ENCODE assay signal across 8 mouse cellular contexts in the genomic region with DNA sequence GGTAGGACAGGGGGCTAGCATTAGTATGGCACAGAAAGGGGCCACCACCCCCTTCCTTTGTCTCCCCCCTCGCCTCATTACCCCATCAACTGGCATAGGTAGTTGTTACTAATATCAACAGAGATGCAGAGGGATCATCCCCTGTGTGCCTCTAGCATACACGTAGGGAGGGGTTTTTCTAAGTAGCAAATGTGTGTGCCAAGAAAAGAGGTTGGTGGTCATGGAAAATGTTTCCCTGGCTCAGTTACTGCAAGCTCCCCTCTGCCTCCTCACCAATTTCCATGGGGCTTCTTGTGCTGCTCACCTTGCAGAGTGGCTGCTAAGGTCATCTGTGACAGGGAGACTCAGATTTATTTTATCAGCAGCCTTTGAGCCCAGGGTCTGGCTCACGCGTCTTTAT. TPM values are rescaled to one million over a fixed set of nuclear protein-coding genes. Genes with fewer than 3 reads are reported as not detected.
DNase-seq lines count a peak whose midpoint lies in the region; ATAC-seq and TF ChIP-seq lines count a peak whose summit lies in the region.

No protein-coding gene starts in this region.

- no peaks in the 10 kb centered on the region for H3K9me3 ChIP-seq in forebrain, embryonic 11.5 days (ENCODE audit: control insufficient read depth, low read length)
- no peaks in the 10 kb centered on the region for H3K9me3 ChIP-seq in kidney, postnatal 0 days (replicated peaks; ENCODE audit: low read length)
- H3K9me3 ChIP-seq in neural tube, embryonic 14.5 days (ENCODE audit: control insufficient read depth, low read length): no peaks in the 10 kb centered on the region

- TF ChIP-seq POLR2A in lung, adult 2 months (IDR thresholded peaks at IDR 0.05; ENCODE audit: borderline replicate concordance, extremely low read depth, low read depth, low read length): no peak

- no peak for TF ChIP-seq CTCF in lung, adult 2 months (IDR thresholded peaks at IDR 0.05; ENCODE audit: insufficient read depth, low read length)
- TF ChIP-seq CTCF in kidney, postnatal 0 days (IDR thresholded peaks at IDR 0.05; ENCODE audit: low read depth): no peak

- H3K27ac ChIP-seq in forebrain, embryonic 11.5 days (ENCODE audit: low read depth, low read length): peak overlapping the region; percentile 98
- H3K27ac ChIP-seq in kidney, postnatal 0 days: peak overlapping the region; percentile 99
- peak overlapping the region; percentile 93 for H3K27ac ChIP-seq in neural tube, embryonic 14.5 days (ENCODE audit: low read depth, low read length)

- no peaks in the 10 kb centered on the region for H3K27me3 ChIP-seq in forebrain, embryonic 11.5 days (ENCODE audit: control insufficient read depth, insufficient read depth, low read length)
- no peaks in the 10 kb centered on the region for H3K27me3 ChIP-seq in kidney, postnatal 0 days (ENCODE audit: insufficient read depth, low read length)
- no peaks in the 10 kb centered on the region; the same call in 1 of the 2 replicates for H3K27me3 ChIP-seq in neural tube, embryonic 14.5 days (ENCODE audit: control insufficient read depth, insufficient read depth, low read length)

- H3K4me1 ChIP-seq in lung, adult 2 months (ENCODE audit: control insufficient read depth, insufficient read depth, low read length): peaks cover 27% of the 10 kb centered on the region
- H3K4me1 ChIP-seq in forebrain, embryonic 11.5 days (replicated peaks; ENCODE audit: control insufficient read depth, insufficient read depth, low read length): peaks cover 53% of the 10 kb centered on the region
- H3K4me1 ChIP-seq in kidney, postnatal 0 days (replicated peaks; ENCODE audit: insufficient read depth, low read length): peaks cover 62% of the 10 kb centered on the region
- peaks cover 51% of the 10 kb centered on the region for H3K4me1 ChIP-seq in neural tube, embryonic 14.5 days (ENCODE audit: control insufficient read depth, insufficient read depth, low read length)

- peak overlapping the region; percentile 89 for H3K4me2 ChIP-seq in forebrain, embryonic 11.5 days (ENCODE audit: low read depth, low read length, severe bottlenecking)
- H3K4me2 ChIP-seq in kidney, postnatal 0 days (ENCODE audit: low read length): peak overlapping the region; percentile 88
- H3K4me2 ChIP-seq in neural tube, embryonic 14.5 days (ENCODE audit: low read depth, low read length): peak overlapping the region; percentile 74

- WGBS in lung, adult 2 months: 13% methylated on average over 4 of the region's 4 CpGs
- WGBS in forebrain, embryonic 11.5 days: 1% methylated on average over 4 of the region's 4 CpGs
- WGBS in kidney, postnatal 0 days: 5% methylated on average over 4 of the region's 4 CpGs
- WGBS in neural tube, embryonic 14.5 days: under 1% methylated on average over 4 of the region's 4 CpGs

- H3K9ac ChIP-seq in forebrain, embryonic 11.5 days (ENCODE audit: low read length): peak overlapping the region; percentile 92
- H3K9ac ChIP-seq in kidney, postnatal 0 days (ENCODE audit: low read depth, low read length): peak overlapping the region; percentile 98
- H3K9ac ChIP-seq in neural tube, embryonic 14.5 days (replicated peaks; ENCODE audit: low read depth, low read length): peak overlapping the region; percentile 96

- peak; percentile 37 for DNase-seq in lung, adult 2 months
- no peak for DNase-seq in lung, postnatal 10 days
- DNase-seq in forebrain, embryonic 11.5 days (ENCODE audit: low spot score): no peak
- no peak for DNase-seq in kidney, postnatal 0 days (ENCODE audit: low spot score)
- DNase-seq in testis, postnatal 14 days (ENCODE audit: low spot score): no peak

- no peak for ATAC-seq in forebrain, embryonic 11.5 days (replicated peaks; ENCODE audit: low FRiP score)
- ATAC-seq in kidney, postnatal 0 days (replicated peaks; ENCODE audit: low FRiP score, low read depth): no peak
- ATAC-seq in neural tube, embryonic 14.5 days (ENCODE audit: low read depth): no peak
- ATAC-seq in CD4-positive, CD25-positive, alpha-beta regulatory T cell, adult 4 months: no peak
- no peak for ATAC-seq in megakaryocyte progenitor cell, adult 5-6 weeks (replicated peaks; ENCODE audit: poor library complexity)

- peaks cover 10% of the 10 kb centered on the region; the same call in 1 of the 2 replicates for H3K36me3 ChIP-seq in forebrain, embryonic 11.5 days (ENCODE audit: control insufficient read depth, insufficient read depth, low read length)
- H3K36me3 ChIP-seq in kidney, postnatal 0 days (ENCODE audit: insufficient read depth, low read length): peaks cover 39% of the 10 kb centered on the region
- peaks cover 34% of the 10 kb centered on the region for H3K36me3 ChIP-seq in neural tube, embryonic 14.5 days (ENCODE audit: control insufficient read depth, insufficient read depth, low read length)

- H3K4me3 ChIP-seq in lung, adult 2 months (replicated peaks; ENCODE audit: extremely low read depth, low read depth, low read length): peak overlapping the region; percentile 73
- peak overlapping the region; percentile 80 for H3K4me3 ChIP-seq in forebrain, embryonic 11.5 days (ENCODE audit: low read depth, low read length)
- peak overlapping the region; percentile 96 for H3K4me3 ChIP-seq in kidney, postnatal 0 days (replicated peaks; ENCODE audit: low read depth, low read length)
- peak overlapping the region; percentile 72 for H3K4me3 ChIP-seq in neural tube, embryonic 14.5 days (ENCODE audit: low read depth, low read length)

RNA-seq across cellular contexts. Expression of a gene that starts 2.6 kb away (rescaled TPM):
- 82.6 and 101 TPM in 2 replicates for polyA plus RNA-seq in lung, adult 2 months (2012; rRNA removed)
- 72.4 and 73.4 TPM in 2 replicates for polyA plus RNA-seq in forebrain, embryonic 11.5 days (2014; fragmentation: Nextera tagmentation; extraction: Ambion mirVana)
- 40.8 and 44.3 TPM in 2 replicates for polyA plus RNA-seq in kidney, postnatal 0 days (2015; fragmentation: Nextera tagmentation; extraction: Ambion mirVana)
- polyA plus RNA-seq in neural tube, embryonic 14.5 days (2014; fragmentation: Nextera tagmentation; extraction: Ambion mirVana): 37.7 and 58.9 TPM in 2 replicates
- not detected for polyA plus RNA-seq in CD4-positive, CD25-positive, alpha-beta regulatory T cell, adult 4 months (2017; shearing (Covaris generic))
- total RNA-seq in megakaryocyte progenitor cell, adult 5-6 weeks (2015): 0.84 and 2.1 TPM in 2 replicates
- 0.98 and 8.5 TPM in 2 replicates for total RNA-seq in megakaryocyte progenitor cell, adult 5-6 weeks (2017)

Comparison
In these comparisons a context has a peak if more than half of its experiments do, and no peak if none do; other contexts are left out.
1. RNA of a gene that starts 2.6 kb away (polyA plus RNA-seq): 82.6 to 101 TPM in lung, adult 2 months, 72.4 to 73.4 TPM in forebrain, embryonic 11.5 days, 40.8 to 44.3 TPM in kidney, postnatal 0 days and 37.7 to 58.9 TPM in neural tube, embryonic 14.5 days; not detected in CD4-positive, CD25-positive, alpha-beta regulatory T cell, adult 4 months; every median in the first group is over 10 times any median in the second.
2. Peak in every context shown above with its lines, with median percentiles within 50 percentile points of each other: H3K4me3 ChIP-seq, H3K27ac ChIP-seq, H3K4me2 ChIP-seq and H3K9ac ChIP-seq.